ENCODE assay signal across 21 mouse cellular contexts in the genomic region with DNA sequence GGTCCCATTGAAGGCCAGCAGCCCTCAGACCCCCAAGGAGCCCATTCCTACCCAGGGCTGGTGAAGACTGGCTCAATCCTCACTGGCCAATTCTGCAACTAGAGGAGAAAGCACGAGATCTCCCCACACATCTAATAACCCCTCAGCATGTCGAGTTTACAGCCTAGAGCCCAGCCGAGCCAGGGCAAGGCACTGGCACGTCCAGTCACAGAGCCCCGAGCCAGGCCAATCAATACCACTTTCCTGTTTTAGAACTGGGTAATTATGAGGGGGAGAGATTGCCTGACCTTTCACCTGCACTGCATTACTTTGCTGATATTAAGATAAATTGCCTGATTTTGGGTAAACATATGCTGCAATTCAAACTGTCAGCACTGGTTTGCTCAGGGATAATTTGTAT.
A peak's percentile ranks its signal among the peaks of the same experiment; 100 is the strongest.
DNase-seq lines count a peak whose midpoint lies in the region; ATAC-seq and TF ChIP-seq lines count a peak whose summit lies in the region.
"Had no signal": no experiment of that assay in that cellular context is flagged by ENCODE, and none has a peak within 500 bp of the region (broad histone marks: within the 10 kb centered on the region; RNA-seq: fewer than 3 reads in every experiment).

No protein-coding gene starts in this region.

- DNase-seq in midbrain, embryonic 11.5 days (ENCODE audit: low spot score, missing footprints), result no peak
- no peak for DNase-seq in midbrain, embryonic 10.5 days (ENCODE audit: low spot score)
- no peak for DNase-seq in lung, postnatal 0 days (ENCODE audit: low spot score)
- DNase-seq: adrenal gland, adult 2 months; B cell, adult 2 months; cerebellum, adult 18-20 months; cerebellum, postnatal 14 days; kidney, adult 18-20 months; lung, adult 18-20 months; lung, postnatal 14 days; right cerebral cortex, postnatal 14 days; thymus, adult 2 months had no signal

- H3K9me3 ChIP-seq in midbrain, embryonic 11.5 days (ENCODE audit: control insufficient read depth, low read length), result no peaks in the 10 kb centered on the region
- H3K9me3 ChIP-seq in midbrain, embryonic 10.5 days (replicated peaks), result no peaks in the 10 kb centered on the region
- H3K9me3 ChIP-seq in hindbrain, embryonic 12.5 days (replicated peaks), result no peaks in the 10 kb centered on the region
- H3K9me3 ChIP-seq in hindbrain, embryonic 16.5 days (ENCODE audit: control insufficient read depth, low read length), result no peaks in the 10 kb centered on the region
- no peaks in the 10 kb centered on the region for H3K9me3 ChIP-seq in neural tube, embryonic 13.5 days
- no peaks in the 10 kb centered on the region for H3K9me3 ChIP-seq in forebrain, embryonic 16.5 days (ENCODE audit: control insufficient read depth, low read length)
- no peaks in the 10 kb centered on the region for H3K9me3 ChIP-seq in lung, postnatal 0 days (ENCODE audit: low read length)
- H3K9me3 ChIP-seq: forebrain, embryonic 13.5 days had no signal

- H3K9ac ChIP-seq in midbrain, embryonic 11.5 days (ENCODE audit: low read length), result no peak overlapping the region
- H3K9ac ChIP-seq in hindbrain, embryonic 12.5 days, result no peak overlapping the region
- no peak overlapping the region for H3K9ac ChIP-seq in hindbrain, embryonic 16.5 days (ENCODE audit: low read depth, low read length)
- no peak overlapping the region for H3K9ac ChIP-seq in neural tube, embryonic 13.5 days
- no peak overlapping the region for H3K9ac ChIP-seq in forebrain, embryonic 16.5 days (replicated peaks; ENCODE audit: low read depth, low read length)
- H3K9ac ChIP-seq in lung, postnatal 0 days (replicated peaks; ENCODE audit: low read depth), result no peak overlapping the region
- H3K9ac ChIP-seq: forebrain, embryonic 13.5 days had no signal

- H3K4me1 ChIP-seq in midbrain, embryonic 11.5 days (ENCODE audit: control insufficient read depth, insufficient read depth, low read length), result peaks cover 8% of the 10 kb centered on the region
- peaks cover 51% of the 10 kb centered on the region for H3K4me1 ChIP-seq in midbrain, embryonic 10.5 days
- H3K4me1 ChIP-seq in hindbrain, embryonic 12.5 days, result peaks cover 64% of the 10 kb centered on the region
- peaks cover 19% of the 10 kb centered on the region for H3K4me1 ChIP-seq in hindbrain, embryonic 16.5 days (ENCODE audit: control insufficient read depth, insufficient read depth, low read depth, low read length)
- peaks cover 98% of the 10 kb centered on the region for H3K4me1 ChIP-seq in neural tube, embryonic 13.5 days (replicated peaks)
- peaks cover 16% of the 10 kb centered on the region; the same call in 1 of the 2 replicates for H3K4me1 ChIP-seq in forebrain, embryonic 16.5 days (replicated peaks; ENCODE audit: control insufficient read depth, insufficient read depth, low read length)
- no peaks in the 10 kb centered on the region for H3K4me1 ChIP-seq in lung, postnatal 0 days (ENCODE audit: insufficient read depth, low read depth, low read length)

- no peaks in the 10 kb centered on the region for H3K27me3 ChIP-seq in midbrain, embryonic 11.5 days (ENCODE audit: control insufficient read depth, insufficient read depth, low read length)
- H3K27me3 ChIP-seq in midbrain, embryonic 10.5 days (ENCODE audit: low read depth, poor library complexity, severe bottlenecking), result no peaks in the 10 kb centered on the region
- H3K27me3 ChIP-seq in hindbrain, embryonic 12.5 days, result no peaks in the 10 kb centered on the region
- no peaks in the 10 kb centered on the region for H3K27me3 ChIP-seq in hindbrain, embryonic 16.5 days (replicated peaks; ENCODE audit: control insufficient read depth, insufficient read depth, low read length)
- H3K27me3 ChIP-seq in neural tube, embryonic 13.5 days, result no peaks in the 10 kb centered on the region
- peaks cover 62% of the 10 kb centered on the region for H3K27me3 ChIP-seq in forebrain, embryonic 16.5 days (replicated peaks; ENCODE audit: control insufficient read depth, insufficient read depth, low read length)
- 0 out of 2 replicates have a peak, but pooled peaks cover 2% of the 10 kb centered on the region for H3K27me3 ChIP-seq in lung, postnatal 0 days (replicated peaks; ENCODE audit: insufficient read depth, low read length)

- no peaks in the 10 kb centered on the region for H3K36me3 ChIP-seq in midbrain, embryonic 11.5 days (ENCODE audit: control insufficient read depth, insufficient read depth, low read length)
- H3K36me3 ChIP-seq in midbrain, embryonic 10.5 days, result no peaks in the 10 kb centered on the region
- H3K36me3 ChIP-seq in hindbrain, embryonic 12.5 days, result no peaks in the 10 kb centered on the region
- no peaks in the 10 kb centered on the region for H3K36me3 ChIP-seq in hindbrain, embryonic 16.5 days (ENCODE audit: control insufficient read depth, insufficient read depth, low read length)
- H3K36me3 ChIP-seq in neural tube, embryonic 13.5 days, result peaks cover 9% of the 10 kb centered on the region; the same call in 1 of the 2 replicates
- H3K36me3 ChIP-seq in forebrain, embryonic 16.5 days (ENCODE audit: control insufficient read depth, insufficient read depth), result no peaks in the 10 kb centered on the region
- no peaks in the 10 kb centered on the region for H3K36me3 ChIP-seq in lung, postnatal 0 days (ENCODE audit: insufficient read depth, low read length)

- no peak for ATAC-seq in midbrain, embryonic 11.5 days (ENCODE audit: low FRiP score)
- ATAC-seq in hindbrain, embryonic 12.5 days (ENCODE audit: low FRiP score), result no peak
- no peak for ATAC-seq in hindbrain, embryonic 16.5 days
- no peak for ATAC-seq in neural tube, embryonic 13.5 days (ENCODE audit: low read depth)
- ATAC-seq in forebrain, embryonic 16.5 days, result no peak
- no peak for ATAC-seq in lung, postnatal 0 days
- ATAC-seq: forebrain, embryonic 13.5 days had no signal

- 0 out of 2 replicates have a peak overlapping the region, but pooled peaks have one; percentile 12 for H3K27ac ChIP-seq in midbrain, embryonic 11.5 days (ENCODE audit: low read depth, low read length)
- H3K27ac ChIP-seq in midbrain, embryonic 10.5 days (replicated peaks), result no peak overlapping the region
- peak overlapping the region; percentile 70 for H3K27ac ChIP-seq in hindbrain, embryonic 12.5 days
- peak overlapping the region; percentile 64 for H3K27ac ChIP-seq in hindbrain, embryonic 16.5 days (ENCODE audit: low read depth, low read length)
- peak overlapping the region; percentile 83 for H3K27ac ChIP-seq in neural tube, embryonic 13.5 days (replicated peaks)
- no peak overlapping the region for H3K27ac ChIP-seq in forebrain, embryonic 16.5 days (ENCODE audit: low read length)
- H3K27ac ChIP-seq in lung, postnatal 0 days (ENCODE audit: low read length), result no peak overlapping the region
- H3K27ac ChIP-seq: forebrain, embryonic 13.5 days; left cerebral cortex, adult 2 months; stomach, postnatal 0 days had no signal

- TF ChIP-seq CTCF in lung, postnatal 0 days (IDR thresholded peaks at IDR 0.05), result no peak

- 67% methylated on average over 5 of the region's 5 CpGs for WGBS in midbrain, embryonic 11.5 days
- WGBS in midbrain, embryonic 10.5 days, result 77% methylated on average over 5 of the region's 5 CpGs
- WGBS in hindbrain, embryonic 12.5 days, result 58% methylated on average over 5 of the region's 5 CpGs
- WGBS in hindbrain, embryonic 16.5 days, result 60% methylated on average over 5 of the region's 5 CpGs
- WGBS in neural tube, embryonic 13.5 days, result 31% methylated on average over 5 of the region's 5 CpGs
- 73% methylated on average over 5 of the region's 5 CpGs for WGBS in forebrain, embryonic 16.5 days
- 42% methylated on average over 5 of the region's 5 CpGs for WGBS in lung, postnatal 0 days

- no peak for TF ChIP-seq EP300 in lung, postnatal 0 days (IDR thresholded peaks at IDR 0.05)

- H3K4me2 ChIP-seq in midbrain, embryonic 11.5 days, result no peak overlapping the region
- H3K4me2 ChIP-seq in hindbrain, embryonic 12.5 days (replicated peaks), result no peak overlapping the region
- H3K4me2 ChIP-seq in hindbrain, embryonic 16.5 days (ENCODE audit: low read length), result no peak overlapping the region
- no peak overlapping the region for H3K4me2 ChIP-seq in neural tube, embryonic 13.5 days
- H3K4me2 ChIP-seq in forebrain, embryonic 16.5 days (ENCODE audit: low read length), result no peak overlapping the region
- H3K4me2 ChIP-seq in lung, postnatal 0 days (replicated peaks; ENCODE audit: low read depth, low read length), result no peak overlapping the region
- H3K4me2 ChIP-seq: forebrain, embryonic 13.5 days; heart, embryonic 11.5 days; liver, embryonic 11.5 days had no signal

- H3K4me3 ChIP-seq in midbrain, embryonic 11.5 days (ENCODE audit: low read depth, low read length), result no peak overlapping the region
- H3K4me3 ChIP-seq in midbrain, embryonic 10.5 days, result no peak overlapping the region
- no peak overlapping the region for H3K4me3 ChIP-seq in hindbrain, embryonic 12.5 days
- no peak overlapping the region for H3K4me3 ChIP-seq in hindbrain, embryonic 16.5 days (ENCODE audit: low read length)
- no peak overlapping the region for H3K4me3 ChIP-seq in neural tube, embryonic 13.5 days
- no peak overlapping the region for H3K4me3 ChIP-seq in forebrain, embryonic 16.5 days (replicated peaks; ENCODE audit: low read length)
- no peak overlapping the region for H3K4me3 ChIP-seq in lung, postnatal 0 days (ENCODE audit: low read depth, low read length)
- H3K4me3 ChIP-seq: forebrain, embryonic 13.5 days; left cerebral cortex, adult 2 months had no signal

Comparison
In these comparisons a context has a peak if more than half of its experiments do, and no peak if none do; other contexts are left out.
1. H3K27ac ChIP-seq: peak in midbrain, embryonic 11.5 days (single experiment), hindbrain, embryonic 12.5 days (single experiment), hindbrain, embryonic 16.5 days (single experiment) and neural tube, embryonic 13.5 days (single experiment); none in midbrain, embryonic 10.5 days (single experiment), forebrain, embryonic 16.5 days (single experiment) and lung, postnatal 0 days (single experiment).